Mouse (Mus musculus) cortical plate, adult 2 months (tissue): ENCODE data around the gene Dtnb.

ENCODE experiments used
- CTCF ChIP-seq: fragments of 200-500 bp; IDR thresholded peaks from 2 replicates; pipeline ENCODE4 v1.5.1; 2011; ENCODE audit warnings: mild to moderate bottlenecking, control low read depth, low read length; ENCODE audit not compliant: insufficient read depth; ENCODE audit errors: extremely low read depth
- POLR2A ChIP-seq: fragments of 200-500 bp; IDR thresholded peaks from 2 replicates; pipeline ENCODE4 v1.6.1; 2011; ENCODE audit warnings: mild to moderate bottlenecking, low read length, control low read depth; ENCODE audit not compliant: insufficient read depth; ENCODE audit errors: extremely low read depth

DNA sequence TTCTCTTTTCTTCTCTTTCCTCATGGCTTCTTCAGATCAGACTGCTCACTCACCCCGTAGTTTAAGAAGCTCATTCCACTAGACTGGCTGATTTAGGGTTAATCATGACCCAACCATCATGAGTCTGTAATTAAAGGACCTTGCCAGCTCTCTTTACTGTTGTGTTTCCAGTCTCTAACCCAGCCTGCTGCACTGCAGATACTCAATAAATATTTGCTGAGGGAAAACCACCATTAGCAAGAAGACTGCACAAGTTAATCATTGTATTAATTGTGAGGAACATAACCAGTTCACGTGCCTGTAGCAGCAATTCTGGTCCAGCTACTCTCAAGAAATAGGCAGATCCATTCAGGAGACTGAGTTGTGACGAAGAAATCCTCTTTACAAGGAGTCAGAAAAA is 185.9 kb downstream of the Dtnb start:
- TF ChIP-seq CTCF: no peak
- no peak for TF ChIP-seq POLR2A
